ENCODE assay signal across 8 mouse cellular contexts in genomic region chr12:83301616-83302319, GRCm38 (mm10).
DNase-seq lines count a peak whose midpoint lies in the region; ATAC-seq lines count a peak whose summit lies in the region.
"Had no signal": no experiment of that assay in that cellular context is flagged by ENCODE, and none has a peak within 500 bp of the region (broad histone marks: within the 10 kb centered on the region; RNA-seq: fewer than 3 reads in every experiment).

No protein-coding gene starts in this region.

- H3K9ac ChIP-seq in embryonic facial prominence, embryonic 12.5 days = no peak overlapping the region
- no peak overlapping the region for H3K9ac ChIP-seq in hindbrain, embryonic 11.5 days (ENCODE audit: low read depth, low read length)
- no peak overlapping the region for H3K9ac ChIP-seq in midbrain, embryonic 13.5 days (replicated peaks)

- H3K4me2 ChIP-seq in embryonic facial prominence, embryonic 12.5 days (replicated peaks) = no peak overlapping the region
- no peak overlapping the region for H3K4me2 ChIP-seq in hindbrain, embryonic 11.5 days (replicated peaks; ENCODE audit: low read depth, low read length)
- H3K4me2 ChIP-seq in midbrain, embryonic 13.5 days (replicated peaks) = peak overlapping the region; percentile 32; the same call in 1 of the 2 replicates

- no peaks in the 10 kb centered on the region for H3K9me3 ChIP-seq in embryonic facial prominence, embryonic 12.5 days
- no peaks in the 10 kb centered on the region for H3K9me3 ChIP-seq in hindbrain, embryonic 11.5 days (ENCODE audit: control insufficient read depth, low read length)
- peaks cover 5% of the 10 kb centered on the region; the same call in 1 of the 2 replicates for H3K9me3 ChIP-seq in midbrain, embryonic 13.5 days

- DNase-seq in adrenal gland, postnatal 25 days = peak; percentile 74
- DNase-seq in hindbrain, embryonic 11.5 days (ENCODE audit: low spot score) = no peak
- no peak for DNase-seq in T-cell, adult 2 months (ENCODE audit: low spot score)
- no peak for DNase-seq in lung, postnatal 14 days
- DNase-seq in spleen, postnatal 4 days (ENCODE audit: low spot score in 2 of 2) = no peak

- WGBS in embryonic facial prominence, embryonic 12.5 days = 58% methylated on average over 18 of the region's 18 CpGs
- 68% methylated on average over 18 of the region's 18 CpGs for WGBS in hindbrain, embryonic 11.5 days
- WGBS in midbrain, embryonic 13.5 days = 57% methylated on average over 18 of the region's 18 CpGs

- H3K4me3 ChIP-seq in embryonic facial prominence, embryonic 12.5 days = no peak overlapping the region
- no peak overlapping the region for H3K4me3 ChIP-seq in hindbrain, embryonic 11.5 days (ENCODE audit: low read depth, low read length)
- H3K4me3 ChIP-seq in midbrain, embryonic 13.5 days (replicated peaks) = no peak overlapping the region
- H3K4me3 ChIP-seq: megakaryocyte, embryonic 14.5 days had no signal

- no peaks in the 10 kb centered on the region for H3K36me3 ChIP-seq in embryonic facial prominence, embryonic 12.5 days
- no peaks in the 10 kb centered on the region for H3K36me3 ChIP-seq in hindbrain, embryonic 11.5 days (ENCODE audit: control insufficient read depth, insufficient read depth, low read length)
- no peaks in the 10 kb centered on the region for H3K36me3 ChIP-seq in midbrain, embryonic 13.5 days

- ATAC-seq in embryonic facial prominence, embryonic 12.5 days (ENCODE audit: insufficient number of reproducible peaks, insufficient read depth, low FRiP score, low TSS enrichment) = peak; percentile 24; the same call in 1 of the 2 replicates
- ATAC-seq in hindbrain, embryonic 11.5 days (ENCODE audit: low FRiP score) = no peak
- ATAC-seq in midbrain, embryonic 13.5 days = peak; percentile 31

- H3K27me3 ChIP-seq in embryonic facial prominence, embryonic 12.5 days = no peaks in the 10 kb centered on the region
- H3K27me3 ChIP-seq in hindbrain, embryonic 11.5 days (ENCODE audit: control insufficient read depth, insufficient read depth, low read length) = no peaks in the 10 kb centered on the region
- no peaks in the 10 kb centered on the region for H3K27me3 ChIP-seq in midbrain, embryonic 13.5 days

- H3K27ac ChIP-seq in embryonic facial prominence, embryonic 12.5 days = no peak overlapping the region
- peak overlapping the region; percentile 67 for H3K27ac ChIP-seq in hindbrain, embryonic 11.5 days (ENCODE audit: low read depth, low read length)
- peak overlapping the region; percentile 92 for H3K27ac ChIP-seq in midbrain, embryonic 13.5 days

- peaks cover 19% of the 10 kb centered on the region for H3K4me1 ChIP-seq in embryonic facial prominence, embryonic 12.5 days
- H3K4me1 ChIP-seq in hindbrain, embryonic 11.5 days (replicated peaks; ENCODE audit: control insufficient read depth, insufficient read depth, low read length) = peaks cover 7% of the 10 kb centered on the region; the same call in 1 of the 2 replicates
- H3K4me1 ChIP-seq in midbrain, embryonic 13.5 days (replicated peaks) = peaks cover 34% of the 10 kb centered on the region
- H3K4me1 ChIP-seq: megakaryocyte, embryonic 14.5 days had no signal
